Mouse (Mus musculus) forebrain, embryonic 11.5 days (tissue): ENCODE measurements around the gene Tiparp. TPM values are rescaled to one million over a fixed set of nuclear protein-coding genes. Genes with fewer than 3 reads are reported as not detected.

Experiments
- ATAC-seq: fragments of 200-750 bp; cut with Nextera tagmentation; replicated peaks from 2 replicates; pipeline ENCODE4 v1.8.0; 2017; ENCODE audit warnings: moderate TSS enrichment; ENCODE audit not compliant: low FRiP score
- DNase-seq: peaks from one replicate; pipeline ENCODE4 v3.0.0-alpha.2; 2017; ENCODE audit warnings: low spot score
- H3K27ac ChIP-seq: fragments of 300-500 bp; sonication (generic); 2 replicates; pipeline ENCODE4 v1.5.1; 2014; ENCODE audit warnings: low read depth, low read length
- H3K27me3 ChIP-seq: fragments of 300-500 bp; sonication (generic); 2 replicates; pipeline ENCODE4 v1.6.1; 2014; ENCODE audit warnings: mild to moderate bottlenecking, low read length, mixed read lengths; ENCODE audit not compliant: control insufficient read depth, insufficient read depth
- H3K36me3 ChIP-seq: fragments of 300-500 bp; sonication (generic); 2 replicates; pipeline ENCODE4 v1.6.1; 2014; ENCODE audit warnings: mild to moderate bottlenecking, low read length, moderate library complexity, mixed read lengths; ENCODE audit not compliant: control insufficient read depth, insufficient read depth
- H3K4me1 ChIP-seq: fragments of 300-500 bp; sonication (generic); replicated peaks from 2 replicates; pipeline ENCODE4 v1.6.1; 2014; ENCODE audit warnings: low read length, mixed read lengths; ENCODE audit not compliant: control insufficient read depth, insufficient read depth
- H3K4me2 ChIP-seq: fragments of 300-500 bp; sonication (generic); 2 replicates; pipeline ENCODE4 v1.6.1; 2014; ENCODE audit warnings: low read depth, mild to moderate bottlenecking, low read length, moderate library complexity, mixed read lengths; ENCODE audit not compliant: severe bottlenecking
- H3K4me3 ChIP-seq: fragments of 300-500 bp; sonication (generic); 2 replicates; pipeline ENCODE4 v1.5.1; 2014; ENCODE audit warnings: low read depth, low read length
- H3K9ac ChIP-seq: fragments of 300-500 bp; sonication (generic); 2 replicates; pipeline ENCODE4 v1.6.1; 2014; ENCODE audit warnings: low read length
- H3K9me3 ChIP-seq: fragments of 300-500 bp; sonication (generic); 2 replicates; pipeline ENCODE4 v1.6.1; 2016; ENCODE audit warnings: low read length, mixed read lengths; ENCODE audit not compliant: control insufficient read depth
- WGBS: fragments of 180-500 bp; shearing (Covaris S2); extraction: QIAGEN DNeasy Blood & Tissue Kit; methylation state at CpG from one replicate; pipeline ENCODE4 v1.1.7; 2014; 5-methylcytosine and 5-hydroxymethylcytosine counted together
- polyA plus RNA-seq: library from polyadenylated mRNA; unstranded; fragments of >200 nt; fragmentation: Nextera tagmentation; extraction: Ambion mirVana; gene quantifications from 2 replicates; pipeline ENCODE4 v1.2.1, GENCODE M21; 2014

The Tiparp gene
- polyA plus RNA-seq, 1 experiment from 2014 or later, result 31.1 TPM

DNA sequence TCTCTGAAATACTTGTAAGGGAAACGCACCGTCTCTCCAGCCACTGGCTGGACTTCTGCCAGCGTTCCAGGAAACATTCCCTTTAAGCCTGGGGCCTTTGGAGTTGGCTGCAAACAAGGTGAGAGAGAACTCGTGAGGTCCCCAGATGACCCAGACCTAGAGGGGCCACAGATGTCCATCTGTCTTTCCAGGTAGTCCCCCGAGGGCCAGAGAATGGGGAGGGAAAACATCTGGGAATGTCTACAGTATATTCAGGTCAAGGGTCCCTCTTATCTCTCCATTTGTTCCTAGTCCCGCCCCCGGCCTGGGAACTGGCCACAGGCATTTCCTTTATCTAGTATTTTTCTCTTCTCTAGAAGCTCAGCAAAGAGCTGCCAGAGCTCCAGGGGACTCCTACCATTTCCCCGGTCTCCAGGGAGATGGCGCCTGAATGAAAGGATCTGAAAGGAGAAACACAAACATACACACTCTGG, 33.9 kb upstream of the Tiparp start:
- DNase-seq (no peak), ATAC-seq (no peak)
- no peak overlapping the region for H3K9ac ChIP-seq
- no peak overlapping the region for H3K27ac ChIP-seq
- H3K27me3 ChIP-seq, result no peaks in the 10 kb centered on the region
- no peaks in the 10 kb centered on the region for H3K9me3 ChIP-seq
- no peaks in the 10 kb centered on the region for H3K36me3 ChIP-seq
- H3K4me2 ChIP-seq, result no peak overlapping the region
- H3K4me3 ChIP-seq, result no peak overlapping the region
- WGBS, result 55% methylated on average over 9 of the region's 9 CpGs
- no peaks in the 10 kb centered on the region for H3K4me1 ChIP-seq

DNA sequence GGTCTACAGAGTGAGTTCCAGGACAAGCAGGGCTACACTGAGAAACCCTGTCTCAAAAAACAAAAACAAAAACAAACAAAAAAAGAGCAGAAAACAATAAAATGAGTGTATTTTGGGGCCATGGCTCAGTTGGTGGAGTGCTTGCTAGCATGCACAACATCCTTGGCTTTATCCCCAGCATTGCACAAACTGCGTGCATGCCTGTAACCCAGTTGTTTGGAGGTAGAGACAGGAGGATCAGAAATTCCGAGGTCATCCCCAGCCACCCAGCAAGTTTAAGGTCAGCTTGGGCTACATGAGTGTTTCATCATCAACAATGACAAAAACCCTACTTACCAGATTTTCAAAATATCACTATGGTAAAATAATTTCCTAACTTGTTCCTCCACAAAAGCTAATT, 20.4 kb upstream of the Tiparp start:
- Histone ChIP-seq H3K4me3 (no peak overlapping the region), H3K27me3 (no peaks in the 10 kb centered on the region), H3K36me3 (no peaks in the 10 kb centered on the region), H3K9me3 (no peaks in the 10 kb centered on the region), H3K27ac (no peak overlapping the region), H3K9ac (no peak overlapping the region), H3K4me1 (no peaks in the 10 kb centered on the region), H3K4me2 (no peak overlapping the region)
- WGBS, result 88% methylated on average over 2 of the region's 2 CpGs
- DNase-seq (no peak), ATAC-seq (no peak)

DNA sequence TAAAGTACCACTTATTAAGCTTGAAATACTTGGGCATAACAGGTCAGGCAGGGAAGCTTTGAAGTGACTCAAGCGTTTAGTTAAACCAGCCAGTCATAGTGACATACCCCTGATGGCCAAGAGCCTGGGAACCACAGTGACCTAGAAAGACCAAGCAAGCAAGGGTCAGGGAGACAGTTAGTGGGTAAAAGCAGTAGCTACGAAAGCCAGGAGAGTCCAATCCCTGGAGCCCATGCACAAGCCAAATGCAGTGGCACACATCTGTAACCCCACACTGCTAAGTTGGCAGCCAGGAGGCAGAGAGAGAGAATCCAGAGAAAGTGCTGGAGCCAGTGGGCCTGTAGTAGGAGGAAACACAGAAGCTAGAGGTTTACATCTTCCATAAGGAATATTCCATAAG, 17.6 kb upstream of the Tiparp start:
- 84% methylated on average over 2 of the region's 2 CpGs for WGBS
- ATAC-seq, result no peak

DNA sequence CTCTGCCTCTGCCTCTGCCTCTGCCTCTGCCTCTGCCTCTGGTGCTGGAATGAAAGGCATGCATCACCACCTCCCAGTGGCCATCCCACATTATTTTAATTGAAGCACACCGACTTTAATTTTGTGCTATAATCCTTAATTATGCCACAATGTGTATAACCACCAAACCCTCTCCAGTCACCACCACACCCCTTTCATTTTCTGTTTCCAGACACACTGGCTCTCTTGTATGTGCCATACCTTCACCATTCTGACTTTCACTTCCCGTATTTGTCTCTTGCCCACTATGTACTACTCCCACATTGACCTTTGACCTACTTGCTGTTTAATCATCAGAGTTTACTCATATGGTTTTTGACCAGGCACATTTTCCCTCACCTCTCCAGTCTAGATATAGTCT, 12.5 kb upstream of the Tiparp start:
- no peak overlapping the region for H3K9ac ChIP-seq
- DNase-seq (no peak), ATAC-seq (no peak)
- no peak overlapping the region for H3K27ac ChIP-seq
- no peaks in the 10 kb centered on the region for H3K36me3 ChIP-seq
- H3K27me3 ChIP-seq, result 0 out of 2 replicates have a peak, but pooled peaks cover 2% of the 10 kb centered on the region
- H3K4me1 ChIP-seq, result peaks cover 3% of the 10 kb centered on the region; the same call in 1 of the 2 replicates
- no peak overlapping the region for H3K4me3 ChIP-seq
- no peak overlapping the region for H3K4me2 ChIP-seq
- H3K9me3 ChIP-seq, result no peaks in the 10 kb centered on the region
- WGBS, result 85% methylated on average over 2 of the region's 2 CpGs

More for the DNA sequence above, 17.6 kb upstream of the Tiparp start:
- Histone ChIP-seq H3K9ac (no peak overlapping the region), H3K27ac (no peak overlapping the region), H3K9me3 (no peaks in the 10 kb centered on the region), H3K4me3 (no peak overlapping the region), H3K36me3 (no peaks in the 10 kb centered on the region), H3K27me3 (no peaks in the 10 kb centered on the region), H3K4me2 (no peak overlapping the region), H3K4me1 (no peaks in the 10 kb centered on the region)
- no peak for DNase-seq

DNA sequence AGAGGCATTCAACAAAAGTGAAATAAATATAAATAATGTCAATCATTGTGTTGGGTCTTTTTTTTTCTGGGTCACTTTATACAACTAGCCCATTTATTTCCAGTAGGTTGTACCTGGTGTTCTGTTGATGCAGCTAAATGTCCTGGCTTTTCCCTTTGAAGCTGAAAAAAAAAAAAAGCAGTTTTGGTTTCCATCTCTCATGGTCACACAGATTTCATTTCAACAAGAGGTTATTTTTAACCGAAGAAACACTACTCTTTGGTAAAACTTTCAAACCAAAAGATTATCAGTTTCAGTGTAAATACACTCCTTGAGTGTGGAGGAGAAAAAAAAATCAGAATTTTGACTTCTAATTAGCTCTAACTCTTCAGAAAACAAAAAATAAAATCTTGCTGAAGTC, 11.7 kb upstream of the Tiparp start:
- no peak for ATAC-seq
- no peak for DNase-seq
- Histone ChIP-seq H3K9me3 (no peaks in the 10 kb centered on the region), H3K9ac (no peak overlapping the region), H3K4me1 (peaks cover 3% of the 10 kb centered on the region; the same call in 1 of the 2 replicates), H3K36me3 (no peaks in the 10 kb centered on the region), H3K4me2 (no peak overlapping the region), H3K4me3 (no peak overlapping the region), H3K27me3 (0 out of 2 replicates have a peak, but pooled peaks cover 2% of the 10 kb centered on the region), H3K27ac (no peak overlapping the region)
- WGBS, result 85% methylated on average over 1 of the region's 1 CpGs

DNA sequence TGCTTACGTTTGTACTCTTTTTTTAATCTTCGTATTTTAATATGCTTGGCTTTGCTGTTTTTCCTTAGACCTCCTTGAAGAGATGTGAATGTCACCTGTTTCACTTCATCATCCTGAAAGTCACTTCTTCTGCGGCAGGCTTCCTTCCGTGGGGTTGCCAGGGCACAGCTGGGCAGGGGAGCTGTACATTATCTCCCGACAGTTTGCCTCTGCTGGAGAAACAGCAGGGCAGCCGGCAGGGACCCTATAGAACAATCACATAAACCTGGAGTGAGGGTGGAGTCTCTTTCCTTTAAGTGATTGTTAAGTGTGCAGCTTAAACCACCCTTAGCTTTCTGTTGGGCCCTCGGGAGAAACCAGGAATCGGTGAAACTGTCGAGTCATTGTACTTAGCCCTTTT, 11.1 kb upstream of the Tiparp start:
- no peak overlapping the region for H3K9ac ChIP-seq
- H3K4me2 ChIP-seq, result no peak overlapping the region
- H3K9me3 ChIP-seq, result no peaks in the 10 kb centered on the region
- H3K36me3 ChIP-seq, result no peaks in the 10 kb centered on the region
- no peak overlapping the region for H3K4me3 ChIP-seq
- H3K27me3 ChIP-seq, result 0 out of 2 replicates have a peak, but pooled peaks cover 2% of the 10 kb centered on the region
- H3K27ac ChIP-seq, result no peak overlapping the region
- H3K4me1 ChIP-seq, result peaks cover 3% of the 10 kb centered on the region; the same call in 1 of the 2 replicates
- ATAC-seq (no peak), DNase-seq (no peak)
- 24% methylated on average over 9 of the region's 9 CpGs for WGBS

DNA sequence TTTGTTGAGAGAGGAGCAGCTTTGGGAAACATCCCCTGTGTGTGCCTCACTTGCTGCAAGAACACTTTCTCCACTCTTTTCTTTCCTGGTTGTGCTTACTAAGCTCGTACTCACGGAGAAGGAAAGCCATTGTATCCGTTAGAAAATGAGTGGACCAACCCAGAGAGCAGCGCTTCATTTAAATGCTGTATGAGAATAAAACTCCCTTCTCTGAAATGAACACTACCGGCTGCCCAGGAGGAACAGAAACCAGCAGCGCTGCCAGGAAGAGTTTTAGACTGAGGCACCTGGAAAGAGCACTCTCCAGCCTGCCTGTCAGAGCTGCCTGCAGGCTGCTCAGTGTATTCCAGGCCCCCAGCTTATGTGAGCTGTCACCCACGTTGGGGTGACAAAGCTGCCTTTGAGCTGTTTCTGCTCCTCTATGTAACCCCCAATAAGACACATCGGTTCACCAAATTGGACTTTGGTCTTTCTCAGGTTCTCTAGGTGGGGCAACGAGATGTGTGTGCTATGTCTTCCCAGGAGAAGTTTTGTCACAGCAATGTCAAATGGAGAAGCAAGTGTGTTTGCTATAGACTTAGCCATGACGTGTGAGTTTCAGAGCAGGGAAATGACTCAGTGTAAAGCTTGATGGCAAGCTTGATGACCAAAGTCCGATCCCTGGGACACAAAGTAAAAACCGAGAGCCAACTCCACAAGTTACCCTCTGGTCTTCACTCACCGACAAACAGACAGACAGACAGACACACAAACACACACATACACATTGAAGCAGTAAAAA, 10.3 kb upstream of the Tiparp start:
- Histone ChIP-seq H3K4me2 (no peak overlapping the region), H3K9me3 (no peaks in the 10 kb centered on the region), H3K27me3 (0 out of 2 replicates have a peak, but pooled peaks cover 2% of the 10 kb centered on the region), H3K4me3 (no peak overlapping the region), H3K27ac (no peak overlapping the region), H3K4me1 (peaks cover 3% of the 10 kb centered on the region; the same call in 1 of the 2 replicates), H3K36me3 (no peaks in the 10 kb centered on the region), H3K9ac (no peak overlapping the region)
- 46% methylated on average over 13 of the region's 13 CpGs for WGBS
- DNase-seq (no peak), ATAC-seq (no peak)

DNA sequence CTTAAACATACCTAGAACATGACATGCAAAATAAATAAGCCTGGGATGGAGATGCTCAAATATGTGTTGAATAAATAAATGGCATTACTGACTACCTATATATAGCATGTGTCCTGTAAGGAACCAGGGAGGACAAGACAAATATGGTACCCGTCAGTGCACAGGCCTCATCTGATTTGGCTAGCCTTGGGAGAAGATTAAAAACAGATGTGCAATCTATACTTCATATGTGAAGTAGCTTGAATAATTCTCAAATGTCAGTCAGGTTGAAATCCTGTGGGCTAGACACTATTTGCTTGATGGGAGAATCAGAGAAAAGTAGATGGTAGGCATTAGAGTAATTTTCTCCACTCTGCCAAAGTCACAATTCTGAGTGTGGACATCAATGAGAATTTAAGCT, 6.8 kb upstream of the Tiparp start:
- H3K36me3 ChIP-seq, result no peaks in the 10 kb centered on the region
- H3K4me2 ChIP-seq, result no peak overlapping the region
- H3K4me3 ChIP-seq, result no peak overlapping the region
- H3K27me3 ChIP-seq, result 0 out of 2 replicates have a peak, but pooled peaks cover 2% of the 10 kb centered on the region
- H3K4me1 ChIP-seq, result peaks cover 3% of the 10 kb centered on the region; the same call in 1 of the 2 replicates
- H3K9me3 ChIP-seq, result no peaks in the 10 kb centered on the region
- ATAC-seq (no peak), DNase-seq (no peak)
- 75% methylated on average over 1 of the region's 1 CpGs for WGBS
- no peak overlapping the region for H3K9ac ChIP-seq
- no peak overlapping the region for H3K27ac ChIP-seq

DNA sequence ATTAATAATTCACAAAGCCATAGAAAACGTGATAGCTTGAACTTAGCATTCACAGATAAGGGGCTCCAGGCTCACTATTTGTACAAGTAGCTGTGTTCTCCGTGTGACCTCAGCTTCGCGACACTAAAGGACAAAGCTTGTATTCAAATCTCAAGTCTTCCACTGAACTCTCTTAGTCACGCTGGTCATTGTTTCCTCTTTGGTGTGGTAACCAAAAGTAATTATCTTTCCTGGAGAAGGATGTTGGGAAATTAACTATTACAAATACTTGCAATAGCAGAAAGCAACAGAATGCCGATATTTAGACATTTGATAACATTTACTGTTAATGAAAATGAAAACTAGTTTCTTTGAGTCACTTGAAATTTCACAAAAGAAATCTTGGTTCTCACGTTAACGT, 4.8 kb upstream of the Tiparp start:
- Histone ChIP-seq H3K27me3 (no peaks in the 10 kb centered on the region), H3K9ac (no peak overlapping the region), H3K36me3 (no peaks in the 10 kb centered on the region), H3K4me3 (no peak overlapping the region), H3K9me3 (no peaks in the 10 kb centered on the region), H3K4me2 (no peak overlapping the region), H3K27ac (no peak overlapping the region), H3K4me1 (no peaks in the 10 kb centered on the region)
- DNase-seq (no peak), ATAC-seq (no peak)
- WGBS, result 50% methylated on average over 8 of the region's 8 CpGs
